In genomic region chr8:94678582-94678981, GRCm38 (mm10) we compare ENCODE assay signal across 9 mouse cellular contexts. TPM values are rescaled to one million over a fixed set of nuclear protein-coding genes. Genes with fewer than 3 reads are reported as not detected.
DNase-seq lines count a peak whose midpoint lies in the region; ATAC-seq lines count a peak whose summit lies in the region.
"Had no signal": no experiment of that assay in that cellular context is flagged by ENCODE, and none has a peak within 500 bp of the region (broad histone marks: within the 10 kb centered on the region; RNA-seq: fewer than 3 reads in every experiment).

No protein-coding gene starts in this region.

- no peak overlapping the region for H3K4me3 ChIP-seq in forebrain, embryonic 12.5 days (replicated peaks)
- no peak overlapping the region for H3K4me3 ChIP-seq in neural tube, embryonic 14.5 days (ENCODE audit: low read depth, low read length)

- peak; percentile 61 for DNase-seq in layer of hippocampus, adult 11-12 months (ENCODE audit: low spot score)
- no peak for DNase-seq in layer of hippocampus, postnatal 25 days (ENCODE audit: extremely low spot score in 1 of 2, low spot score in 1 of 2)
- peak; percentile 83 for DNase-seq in layer of hippocampus, adult 9-11 months
- no peak for DNase-seq in cerebellum, postnatal 36 days
- DNase-seq in c-Kit-positive CD71-positive TER-119-positive erythroid progenitor cells, embryonic 14.5 days (ENCODE audit: low spot score), result no peak
- no peak for DNase-seq in adrenal gland, adult 8-10 months

- H3K36me3 ChIP-seq in forebrain, embryonic 12.5 days (replicated peaks), result peaks cover 20% of the 10 kb centered on the region
- peaks cover 14% of the 10 kb centered on the region; the same call in 1 of the 2 replicates for H3K36me3 ChIP-seq in neural tube, embryonic 14.5 days (ENCODE audit: control insufficient read depth, insufficient read depth, low read length)

- H3K27ac ChIP-seq in forebrain, embryonic 12.5 days, result peak overlapping the region; percentile 66
- peak overlapping the region; percentile 53; the same call in 1 of the 2 replicates for H3K27ac ChIP-seq in neural tube, embryonic 14.5 days (ENCODE audit: low read depth, low read length)

- H3K9ac ChIP-seq in forebrain, embryonic 12.5 days, result no peak overlapping the region
- H3K9ac ChIP-seq in neural tube, embryonic 14.5 days (replicated peaks; ENCODE audit: low read depth, low read length), result no peak overlapping the region

- H3K4me1 ChIP-seq in forebrain, embryonic 12.5 days, result peaks cover 2% of the 10 kb centered on the region
- 0 out of 2 replicates have a peak, but pooled peaks cover 2% of the 10 kb centered on the region for H3K4me1 ChIP-seq in neural tube, embryonic 14.5 days (ENCODE audit: control insufficient read depth, insufficient read depth, low read length)

- no peaks in the 10 kb centered on the region for H3K27me3 ChIP-seq in forebrain, embryonic 12.5 days
- no peaks in the 10 kb centered on the region for H3K27me3 ChIP-seq in neural tube, embryonic 14.5 days (ENCODE audit: control insufficient read depth, insufficient read depth, low read length)

- ATAC-seq in forebrain, embryonic 12.5 days (ENCODE audit: low FRiP score), result no peak
- no peak for ATAC-seq in neural tube, embryonic 14.5 days (ENCODE audit: low read depth)

- H3K4me2 ChIP-seq in forebrain, embryonic 12.5 days, result no peak overlapping the region
- H3K4me2 ChIP-seq in neural tube, embryonic 14.5 days (ENCODE audit: low read depth, low read length), result no peak overlapping the region

- H3K9me3 ChIP-seq in forebrain, embryonic 12.5 days, result no peaks in the 10 kb centered on the region
- H3K9me3 ChIP-seq in neural tube, embryonic 14.5 days (ENCODE audit: control insufficient read depth, low read length), result no peaks in the 10 kb centered on the region

- 40% methylated on average over 9 of the region's 9 CpGs for WGBS in forebrain, embryonic 12.5 days
- 40% methylated on average over 9 of the region's 9 CpGs for WGBS in neural tube, embryonic 14.5 days

RNA-seq across cellular contexts. Expression of gene Arl2bp, which starts 12.2 kb away (rescaled TPM):
- 100 to 1,000 TPM; 154 to 158 TPM for total RNA-seq in layer of hippocampus, postnatal 25 days (2021)
- 242 and 248 TPM in 2 replicates for polyA plus RNA-seq in forebrain, embryonic 12.5 days (2016; fragmentation: Nextera tagmentation; extraction: Ambion mirVana)
- 71.1 and 105 TPM in 2 replicates for polyA plus RNA-seq in neural tube, embryonic 14.5 days (2014; fragmentation: Nextera tagmentation; extraction: Ambion mirVana)
- total RNA-seq in adrenal gland, adult 8-10 months (2022), result 100 to 1,000 TPM in 1 of 4 experiments, 10 to 100 TPM in 3; 72.0 to 104 (median 88.3) TPM

RNA-seq across cellular contexts. Expression of gene Pllp, which starts 17.5 kb away (rescaled TPM):
- total RNA-seq in layer of hippocampus, postnatal 25 days (2021), result 10 to 100 TPM; 62.1 to 74.8 TPM
- polyA plus RNA-seq in forebrain, embryonic 12.5 days (2016; fragmentation: Nextera tagmentation; extraction: Ambion mirVana), result 0.52 and 0.92 TPM in 2 replicates
- polyA plus RNA-seq in neural tube, embryonic 14.5 days (2014; fragmentation: Nextera tagmentation; extraction: Ambion mirVana), result 2.2 and 2.9 TPM in 2 replicates
- 1 to 10 TPM; 1.1 to 2.2 (median 1.7) TPM for total RNA-seq in adrenal gland, adult 8-10 months (2022)
- total RNA-seq: hematopoietic stem cell, adult 5-6 weeks had no signal

Comparison
In these comparisons a context has a peak if more than half of its experiments do, and no peak if none do; other contexts are left out.
1. DNase-seq: peak in layer of hippocampus, adult 11-12 months (single experiment) and layer of hippocampus, adult 9-11 months (single experiment); none in layer of hippocampus, postnatal 25 days (0 of 2), cerebellum, postnatal 36 days (0 of 2), c-Kit-positive CD71-positive TER-119-positive erythroid progenitor cells, embryonic 14.5 days (single experiment) and adrenal gland, adult 8-10 months (single experiment).
2. RNA of gene Pllp, which starts 17.5 kb away (total RNA-seq): 62.1 to 74.8 TPM in layer of hippocampus, postnatal 25 days; 1.1 to 2.2 TPM in adrenal gland, adult 8-10 months; every median in the first group is over 10 times any median in the second.